Mouse (Mus musculus): Measurements from ENCODE around the gene Gm49711.

DNA sequence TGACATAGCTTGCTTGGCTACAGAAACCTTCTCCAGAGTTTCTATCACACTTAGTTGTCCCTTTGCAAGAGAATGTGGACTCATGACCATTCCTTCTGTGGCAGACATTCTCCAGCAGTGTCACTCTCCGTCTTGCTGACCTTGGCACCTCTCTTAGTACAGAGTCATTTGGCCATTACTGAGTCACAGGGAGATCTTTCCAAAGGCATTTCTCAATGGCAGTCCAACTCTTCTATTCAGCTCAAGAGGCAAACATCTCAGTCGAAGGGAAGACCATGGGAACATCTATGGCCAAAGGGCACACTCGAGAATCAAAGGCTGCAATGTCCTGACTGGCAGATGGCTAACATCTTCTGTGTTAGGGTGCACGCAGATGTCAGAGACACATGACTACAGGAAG, 74.4 kb downstream of the Gm49711 start:
- TF ChIP-seq TCF3 (IDR thresholded peaks at IDR 0.05; ENCODE audit: insufficient read length, low read depth) (no peak), USF1 (IDR thresholded peaks at IDR 0.05; ENCODE audit: low read depth) (no peak), POLR2AphosphoS2 (IDR thresholded peaks at IDR 0.05; ENCODE audit: insufficient read length, low read depth) (no peak), POLR2A (IDR thresholded peaks at IDR 0.05; ENCODE audit: insufficient read length, low read depth) (no peak), TCF12 (IDR thresholded peaks at IDR 0.05; ENCODE audit: insufficient read depth, poor library complexity, severe bottlenecking) (no peak), MAX (IDR thresholded peaks at IDR 0.05; ENCODE audit: low read depth) (no peak), REST (IDR thresholded peaks at IDR 0.05; ENCODE audit: insufficient read depth, insufficient read length) (no peak), MYOG (IDR thresholded peaks at IDR 0.05; ENCODE audit: control insufficient read depth in 1 of 3, insufficient read depth in 1 of 3, insufficient read length in 2 of 3, low read depth in 2 of 3) (no peak), CEBPB (IDR thresholded peaks at IDR 0.05; ENCODE audit: insufficient read depth, poor library complexity, severe bottlenecking) (no peak)

Data from myocyte (in vitro differentiated cells).